27 mouse cellular contexts compared by ENCODE assay signal in genomic region chr9:27663230-27663629, GRCm38 (mm10).
"Had no signal": no experiment of that assay in that cellular context is flagged by ENCODE, and none has a peak within 500 bp of the region (broad histone marks: within the 10 kb centered on the region; RNA-seq: fewer than 3 reads in every experiment).

No protein-coding gene starts in this region.

- DNase-seq: cerebellum, adult 9-10 months; cerebellum, adult 9-11 months; cerebellum, postnatal 10 days; cerebellum, postnatal 14 days; cerebellum, postnatal 25 days; cerebellum, postnatal 36 days; embryo, embryonic 11 days; forebrain, postnatal 0 days; gastrocnemius, adult 2 months; gastrocnemius, postnatal 10 days; gastrocnemius, postnatal 14 days; gastrocnemius, postnatal 25 days; gastrocnemius, postnatal 36 days; heart, adult 11 months; heart, adult 18-20 months; heart, adult 2 months had no signal

- H3K9me3 ChIP-seq: embryonic facial prominence, embryonic 10.5 days; embryonic facial prominence, embryonic 12.5 days; embryonic facial prominence, embryonic 13.5 days; embryonic facial prominence, embryonic 15.5 days; forebrain, embryonic 10.5 days; forebrain, embryonic 12.5 days; forebrain, embryonic 13.5 days; forebrain, embryonic 15.5 days had no signal

- H3K4me1 ChIP-seq: embryonic facial prominence, embryonic 12.5 days; embryonic facial prominence, embryonic 13.5 days; embryonic facial prominence, embryonic 15.5 days had no signal

- H3K36me3 ChIP-seq: embryonic facial prominence, embryonic 10.5 days; embryonic facial prominence, embryonic 12.5 days; embryonic facial prominence, embryonic 13.5 days; embryonic facial prominence, embryonic 15.5 days; forebrain, embryonic 10.5 days; forebrain, embryonic 12.5 days; forebrain, embryonic 15.5 days had no signal

- H3K4me2 ChIP-seq: embryonic facial prominence, embryonic 12.5 days; embryonic facial prominence, embryonic 13.5 days; embryonic facial prominence, embryonic 15.5 days; forebrain, embryonic 12.5 days; forebrain, embryonic 13.5 days; forebrain, embryonic 15.5 days had no signal

- ATAC-seq: forebrain, embryonic 13.5 days; forebrain, embryonic 14.5 days; forebrain, embryonic 15.5 days; forebrain, embryonic 16.5 days; forebrain, postnatal 0 days had no signal

- H3K27ac ChIP-seq: embryonic facial prominence, embryonic 10.5 days; embryonic facial prominence, embryonic 12.5 days; embryonic facial prominence, embryonic 13.5 days; embryonic facial prominence, embryonic 15.5 days; forebrain, embryonic 10.5 days; forebrain, embryonic 12.5 days; forebrain, embryonic 13.5 days; forebrain, embryonic 15.5 days; gastrocnemius, adult 2 months; heart, adult 2 months had no signal

- H3K27me3 ChIP-seq: embryonic facial prominence, embryonic 12.5 days; embryonic facial prominence, embryonic 13.5 days; embryonic facial prominence, embryonic 15.5 days; forebrain, embryonic 12.5 days; forebrain, embryonic 13.5 days; forebrain, embryonic 15.5 days had no signal

- H3K4me3 ChIP-seq: embryonic facial prominence, embryonic 10.5 days; embryonic facial prominence, embryonic 12.5 days; embryonic facial prominence, embryonic 13.5 days; embryonic facial prominence, embryonic 15.5 days; erythroblast, embryonic 14.5 days; forebrain, embryonic 10.5 days; forebrain, embryonic 12.5 days; forebrain, embryonic 13.5 days; forebrain, embryonic 15.5 days; gastrocnemius, adult 2 months; heart, adult 2 months had no signal

- H3K9ac ChIP-seq: embryonic facial prominence, embryonic 12.5 days; embryonic facial prominence, embryonic 13.5 days; embryonic facial prominence, embryonic 15.5 days; forebrain, embryonic 12.5 days; forebrain, embryonic 13.5 days; forebrain, embryonic 15.5 days; forebrain, postnatal 0 days had no signal
